Mouse (Mus musculus) lung, postnatal 25 days (tissue): ENCODE data around the gene Gm20715.
A peak's percentile ranks its signal among the peaks of the same experiment; 100 is the strongest.
"Not testable (repeated sequence)": the region's sequence is repeated elsewhere in the genome, so short reads cannot be mapped to it uniquely, and the experiment has no call there.

ENCODE experiments used
- DNase-seq: peaks from one replicate; pipeline ENCODE4 v3.0.0; 2022; ENCODE audit warnings: low spot score

Gene Gm20715

GRCm38 (mm10) chr7:6430342-6430741, 20.3 kb downstream of the Gm20715 start:
- DNase-seq, result peak; percentile 13

DNA sequence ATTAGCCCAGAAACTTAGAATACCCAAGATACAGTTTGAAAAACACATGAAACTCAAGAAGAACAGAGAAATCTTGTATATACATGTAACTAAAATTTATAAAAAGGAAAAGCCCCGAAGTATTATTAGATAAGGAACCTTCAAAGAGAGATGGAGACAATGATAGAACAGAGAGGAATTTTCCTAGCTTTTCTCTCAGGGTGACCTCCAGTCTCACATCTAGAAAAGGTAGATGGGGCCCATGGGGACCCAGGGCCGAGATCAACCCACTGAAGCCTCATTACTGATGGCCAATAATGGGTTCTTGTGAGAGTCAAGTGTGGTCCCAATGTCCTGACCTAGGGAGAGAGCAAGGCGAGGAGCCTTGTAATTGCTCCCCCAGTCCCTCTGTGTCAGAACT, 28.3 kb downstream of the Gm20715 start, which contains the start of gene Olfr1344:
Gene Olfr1344 (plus strand): TSS at position 301 of the 400 bp plus-strand sequence.
- DNase-seq, result no peak

- no peak for DNase-seq
Observed at GRCm38 (mm10) chr7:6441173-6441572, 31.1 kb downstream of the Gm20715 start.

DNA sequence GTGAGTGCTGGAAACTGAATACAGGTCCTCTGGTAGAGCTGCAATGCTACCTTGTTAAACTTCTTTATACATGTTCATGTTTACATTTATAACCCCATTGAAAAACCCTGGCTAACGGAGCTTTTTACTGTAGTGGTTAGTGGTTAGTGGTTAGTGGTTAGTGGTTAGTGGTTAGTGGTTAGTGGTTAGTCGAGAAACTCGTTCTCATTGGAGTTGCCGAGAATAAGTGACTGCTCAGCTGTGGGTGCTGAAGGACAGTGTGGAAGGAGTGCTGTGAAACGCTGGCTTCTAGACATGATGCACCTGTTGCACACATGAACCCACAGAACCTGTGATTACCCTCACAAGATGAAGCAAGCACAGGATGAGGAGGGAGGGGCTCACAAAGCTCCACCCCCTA, 37.7 kb downstream of the Gm20715 start:
- no peak for DNase-seq

GRCm38 (mm10) chr7:6455868-6456267, 45.8 kb downstream of the Gm20715 start, which contains the start of gene Olfr1336:
Olfr1336 (plus strand) TSS chr7:6456168.
- no peak for DNase-seq

DNA sequence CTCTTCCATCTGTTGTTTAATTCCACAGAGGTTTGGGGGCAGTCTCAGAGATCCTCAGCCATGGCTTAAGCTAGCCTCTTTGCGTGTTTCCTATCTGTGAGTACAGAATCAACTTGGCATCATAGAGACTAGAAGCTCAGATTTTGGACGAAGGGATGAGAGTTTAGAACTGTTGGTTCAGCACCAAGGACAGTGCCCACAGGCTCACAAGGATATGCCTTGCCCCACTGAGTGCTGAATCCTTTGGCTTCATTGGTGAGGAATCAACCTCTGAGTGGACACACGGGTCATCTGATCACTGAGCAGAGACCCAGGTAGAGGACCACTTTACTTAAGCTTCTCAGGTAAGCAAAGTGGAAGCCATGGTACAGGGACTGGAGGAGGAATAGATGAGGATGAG, 46.3 kb downstream of the Gm20715 start:
- no peak for DNase-seq

DNA sequence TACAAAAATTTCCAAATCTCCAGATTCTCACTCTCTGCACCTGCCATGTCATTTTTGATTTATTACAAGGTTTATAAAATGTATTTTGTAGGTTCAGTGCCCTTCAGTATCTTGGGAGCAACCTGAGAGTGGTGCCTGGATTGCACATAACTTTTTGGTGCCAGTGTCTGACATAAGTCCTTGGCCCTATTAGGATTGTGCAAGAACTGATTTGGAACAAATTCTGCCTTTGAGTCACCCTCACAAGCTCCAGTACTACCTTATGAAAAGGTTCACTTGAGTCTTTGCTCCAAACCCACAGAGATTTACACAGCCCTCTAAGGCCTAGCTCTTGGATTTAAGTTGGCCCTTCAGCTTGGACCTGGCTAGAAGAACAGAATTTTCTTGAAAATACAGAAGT, 56.9 kb downstream of the Gm20715 start, which contains the start of gene Olfr1346:
Gene Olfr1346 (plus strand): TSS at position 151 of the 400 bp plus-strand sequence.
- DNase-seq, result no peak

GRCm38 (mm10) chr7:6477633-6478032, 67.6 kb downstream of the Gm20715 start:
- not testable (repeated sequence) for DNase-seq

- no peak for DNase-seq
Observed at GRCm38 (mm10) chr7:6486841-6487240, 76.8 kb downstream of the Gm20715 start, which contains the start of gene Olfr5. Olfr5 (minus strand) TSS chr7:6486941.
